Mouse (Mus musculus) adipose tissue, adult 10 weeks (tissue): ENCODE data around the gene Gfer. TPM values are rescaled to one million over a fixed set of nuclear protein-coding genes. Genes with fewer than 3 reads are reported as not detected.

Experiments used
- polyA plus RNA-seq: library from polyadenylated mRNA; stranded (reverse); fragments of 350-450 nt; fragmentation: Illumina TruSeq; extraction: RNeasy Lipid Tissue Mini Kit (QIAGEN cat#74804); gene quantifications from one replicate; pipeline ENCODE4 v1.2.3, GENCODE M21; 2014; ENCODE audit warnings: low read depth, low replicate concordance

The Gfer gene
- 27.0 TPM for polyA plus RNA-seq

GRCm38 (mm10) chr17:24696011-24696697 lies at the start of gene Gfer, which contains the start of gene Noxo1:
Gfer (minus strand) TSS chr17:24696156.
Noxo1 (plus strand) TSS chr17:24696234.

DNA sequence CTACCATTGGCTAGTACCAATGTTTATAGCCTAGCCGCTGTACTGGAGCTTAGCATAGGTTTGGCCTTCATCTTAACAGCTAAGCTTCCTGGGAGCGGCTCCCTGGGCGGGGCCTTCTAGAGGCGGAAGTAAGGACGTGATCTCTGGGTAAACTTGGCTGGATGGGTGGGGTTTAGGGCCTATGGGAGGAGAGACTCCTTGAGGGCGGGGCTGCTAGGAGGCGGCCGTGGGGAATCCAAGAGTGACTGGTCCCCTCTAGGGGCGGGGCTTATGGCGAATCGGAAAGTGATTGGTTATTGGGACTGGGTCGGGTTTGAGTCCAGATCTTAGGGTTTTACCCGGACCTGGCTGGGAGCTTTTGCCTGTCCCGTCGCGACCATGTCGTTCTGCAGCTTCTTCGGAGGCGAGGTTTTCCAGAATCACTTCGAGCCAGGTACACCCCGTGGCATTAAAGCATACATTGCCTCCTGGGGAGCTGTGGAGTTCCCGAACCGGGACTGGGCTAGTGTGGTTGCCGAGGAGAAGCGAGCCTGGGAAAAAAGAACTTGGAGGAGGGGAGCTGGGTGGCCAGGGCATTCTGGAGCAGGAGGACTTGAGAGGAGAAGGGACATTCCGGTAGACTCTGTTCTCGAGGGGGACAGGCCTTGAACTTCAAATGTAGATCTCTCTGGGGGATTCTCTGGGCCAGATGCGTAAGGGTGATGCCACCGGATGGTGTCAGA lies 40.5 kb upstream of the Gfer start, which contains the start of gene Msrb1:
TSS of gene Msrb1 (plus strand) at position 313 of the 722 bp plus-strand sequence.

DNA sequence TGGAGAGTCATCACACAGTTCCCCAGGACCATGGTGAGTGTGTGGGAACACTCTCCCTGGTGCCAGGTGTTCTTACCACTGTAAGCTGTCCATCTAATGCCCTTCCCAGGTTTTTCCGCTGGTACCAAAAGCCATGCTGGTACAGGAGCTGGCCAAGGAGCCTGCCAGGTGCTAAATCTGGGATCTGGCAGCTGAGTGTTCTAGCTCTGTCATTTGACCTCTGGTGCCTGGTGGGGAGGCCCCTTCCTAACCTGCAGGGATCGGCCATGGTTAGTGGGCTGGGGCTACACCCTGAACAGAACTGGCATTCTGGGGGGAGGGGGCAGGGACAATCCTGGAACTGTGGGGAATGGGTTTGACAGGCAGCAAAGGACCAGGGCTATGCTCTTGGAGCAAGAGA lies 31.7 kb upstream of the Gfer start, which contains the start of gene Rpl3l:
TSS of gene Rpl3l (plus strand) at position 203 of the 400 bp plus-strand sequence.

DNA sequence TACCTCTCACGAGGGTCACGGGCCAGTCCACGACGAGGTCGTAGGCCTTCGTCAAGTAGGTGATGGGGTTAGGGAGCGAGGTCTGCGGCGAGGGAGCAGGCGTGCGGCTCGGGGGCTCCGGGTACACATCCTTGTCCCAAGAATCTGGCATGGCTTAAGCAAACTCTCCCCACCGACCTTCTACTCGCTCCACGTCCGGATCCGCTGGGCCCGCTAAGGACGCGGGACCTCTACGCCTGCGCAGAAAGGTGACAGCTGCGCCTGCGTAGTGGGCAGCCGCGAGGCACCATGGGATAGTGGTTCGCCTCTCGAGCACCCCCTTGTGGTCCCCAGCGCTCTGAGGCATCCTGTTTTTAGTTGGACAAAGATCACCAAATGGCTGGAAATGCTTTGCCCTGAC lies 28.2 kb upstream of the Gfer start, which contains the start of gene Ndufb10:
TSS of gene Ndufb10 (minus strand) at position 295 of the 400 bp plus-strand sequence.

DNA sequence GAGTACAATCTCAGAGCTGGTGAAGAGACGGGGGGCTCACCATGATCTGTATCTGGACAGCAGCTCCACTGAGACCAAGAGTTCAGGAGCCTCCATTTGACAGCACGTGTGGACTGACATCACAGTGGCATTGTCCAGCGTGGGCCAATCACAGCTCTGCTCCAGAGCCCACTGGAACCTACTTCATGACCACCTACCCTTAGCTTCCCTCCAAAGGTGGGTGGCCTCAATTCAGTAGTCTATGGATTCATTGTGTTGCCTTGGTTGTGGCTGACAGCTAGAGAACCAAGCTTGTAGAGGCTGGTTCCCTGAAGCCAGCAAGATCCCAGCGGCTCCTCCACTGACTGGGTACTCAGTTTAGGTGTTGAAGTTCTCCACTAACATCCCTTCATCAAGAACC lies 22.0 kb upstream of the Gfer start, which contains the start of the genes Rnf151 and Rps2:
TSS of gene Rnf151 (minus strand) at position 121 of the 400 bp plus-strand sequence.
TSS of gene Rps2 (plus strand) at position 174 of the 400 bp plus-strand sequence.

GRCm38 (mm10) chr17:24706982-24707800 lies 11.2 kb upstream of the Gfer start, which contains the start of gene Tbl3:
Tbl3 (minus strand) TSS chr17:24707660.

DNA sequence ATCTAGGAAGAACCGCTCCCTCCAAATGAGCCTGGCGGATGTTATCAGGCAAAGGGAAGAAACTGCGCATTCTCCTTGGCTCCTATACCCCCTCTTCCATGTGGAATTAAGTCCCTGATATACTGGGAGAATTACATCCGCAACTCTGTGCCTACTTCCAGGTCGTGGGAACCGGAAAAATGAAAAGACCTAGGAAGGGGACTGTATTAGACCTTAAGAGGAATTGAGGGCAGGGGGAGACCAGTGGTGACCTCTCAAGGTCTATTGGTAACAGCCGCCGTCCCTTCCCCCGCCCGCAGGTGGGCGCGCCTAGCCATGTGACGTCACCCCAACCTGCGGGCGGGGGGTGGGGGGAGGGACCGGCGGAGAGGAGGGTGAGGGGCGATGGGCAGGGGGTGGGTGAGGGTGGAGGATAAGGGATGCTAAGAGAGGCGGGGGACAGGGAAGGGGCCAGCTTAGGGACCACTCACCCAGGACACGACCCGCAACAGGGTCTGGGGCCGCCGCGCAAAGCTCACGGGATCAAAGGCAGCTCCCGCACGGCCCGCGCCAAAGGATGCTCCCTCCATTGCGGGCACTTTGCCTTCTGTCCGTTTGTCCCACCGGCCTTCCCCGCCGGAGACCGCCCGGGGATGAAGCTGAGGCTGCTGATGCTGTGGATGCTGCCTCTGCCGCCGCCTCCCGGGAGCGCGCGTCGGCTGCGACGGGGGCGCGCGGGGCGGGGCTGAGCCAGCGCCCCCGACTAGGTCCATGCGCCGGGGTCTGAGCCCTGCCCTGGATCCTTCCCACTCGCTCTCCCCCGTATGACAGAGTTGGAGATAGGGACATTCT lies 6.5 kb downstream of the Gfer start, which contains the start of gene Syngr3:
TSS of gene Syngr3 (minus strand) at position 705 of the 831 bp plus-strand sequence.

GRCm38 (mm10) chr17:24669545-24670245 lies 26.3 kb downstream of the Gfer start, which contains the start of gene Zfp598:
Zfp598 (plus strand) TSS chr17:24669687.

GRCm38 (mm10) chr17:24658017-24658758 lies 37.8 kb downstream of the Gfer start, which contains the start of gene Npw:
Npw (minus strand) TSS chr17:24658457.

DNA sequence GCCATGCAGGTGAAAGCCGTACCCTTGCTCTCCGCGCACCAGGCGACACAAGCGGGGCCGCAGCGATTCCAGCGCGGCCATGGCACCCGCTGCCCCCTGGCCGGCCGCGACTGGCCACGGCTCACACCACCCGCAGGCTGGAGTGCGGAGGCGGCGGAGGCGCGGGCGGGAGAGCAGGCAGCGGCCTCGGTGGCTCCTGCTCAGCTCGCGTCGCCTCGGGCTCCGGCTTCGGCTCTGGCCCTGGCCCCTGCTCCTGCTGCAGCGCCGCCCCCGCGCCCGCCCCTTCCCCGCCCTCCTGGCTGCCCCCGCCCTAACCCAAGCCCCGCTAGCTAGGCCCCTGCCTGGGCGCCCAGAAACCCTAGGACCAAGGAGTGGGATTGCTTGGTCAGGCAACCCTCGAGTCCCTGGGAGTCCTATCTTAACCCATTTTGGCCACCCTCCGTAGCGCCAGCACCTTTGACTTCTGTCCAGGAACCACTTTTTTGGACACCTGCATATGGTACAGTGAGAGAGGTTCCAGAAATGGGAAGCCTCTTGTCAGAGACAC lies 45.8 kb downstream of the Gfer start, which contains the start of gene Slc9a3r2:
TSS of gene Slc9a3r2 (minus strand) at position 258 of the 547 bp plus-strand sequence.

Other genes starting within 250 kb of the Gfer start
- gene E4f1, start 225.8 kb downstream of the Gfer start, polyA plus RNA-seq = 40.1 TPM
- 63.0 TPM for gene Pgp, start 225.8 kb downstream of the Gfer start, polyA plus RNA-seq
- 1.4 TPM for gene Bricd5, start 222.3 kb downstream of the Gfer start, polyA plus RNA-seq
- 16.6 TPM for gene Mlst8, start 217.1 kb downstream of the Gfer start, polyA plus RNA-seq
- gene Caskin1, start 207.6 kb downstream of the Gfer start, polyA plus RNA-seq = 1.7 TPM
- gene Traf7, start 168.2 kb downstream of the Gfer start, polyA plus RNA-seq = 99.5 TPM
- gene Rab26, start 161.9 kb downstream of the Gfer start, polyA plus RNA-seq = 59.2 TPM
- 51.6 TPM for gene Pkd1, start 146.3 kb downstream of the Gfer start, polyA plus RNA-seq
- gene Tsc2, start 63.5 kb downstream of the Gfer start, polyA plus RNA-seq = 71.7 TPM
- 10.0 TPM for gene Nthl1, start 63.5 kb downstream of the Gfer start, polyA plus RNA-seq
- 43.1 TPM for gene Slc9a3r2, start 45.8 kb downstream of the Gfer start, polyA plus RNA-seq
- gene Npw, start 37.7 kb downstream of the Gfer start, polyA plus RNA-seq = not detected
- gene Zfp598, start 26.5 kb downstream of the Gfer start, polyA plus RNA-seq = 33.7 TPM
- gene Syngr3, start 6.2 kb downstream of the Gfer start, polyA plus RNA-seq = not detected
- 4.2 TPM for gene Noxo1, start 78 bp upstream of the Gfer start, polyA plus RNA-seq
- 20.3 TPM for gene Tbl3, start 11.5 kb upstream of the Gfer start, polyA plus RNA-seq
- 8.2 TPM for gene Rnf151, start 21.9 kb upstream of the Gfer start, polyA plus RNA-seq
- 1,196 TPM for gene Rps2, start 22.0 kb upstream of the Gfer start, polyA plus RNA-seq
- gene Ndufb10, start 28.3 kb upstream of the Gfer start, polyA plus RNA-seq = 212 TPM
- gene Rpl3l, start 31.7 kb upstream of the Gfer start, polyA plus RNA-seq = 44.8 TPM
- gene Msrb1, start 40.5 kb upstream of the Gfer start, polyA plus RNA-seq = 165 TPM
- gene Hs3st6, start 56.8 kb upstream of the Gfer start, polyA plus RNA-seq = 22.6 TPM
- gene Meiob, start 108.1 kb upstream of the Gfer start, polyA plus RNA-seq = 1.1 TPM
- 75.0 TPM for gene Hagh, start 144.0 kb upstream of the Gfer start, polyA plus RNA-seq
- gene Fahd1, start 154.2 kb upstream of the Gfer start, polyA plus RNA-seq = 15.6 TPM
- gene Igfals, start 169.8 kb upstream of the Gfer start, polyA plus RNA-seq = 11.6 TPM
- gene Nubp2, start 190.2 kb upstream of the Gfer start, polyA plus RNA-seq = 38.1 TPM
- 33.3 TPM for gene Spsb3, start 190.5 kb upstream of the Gfer start, polyA plus RNA-seq
- gene Eme2, start 198.9 kb upstream of the Gfer start, polyA plus RNA-seq = 35.3 TPM
- gene Mrps34, start 199.0 kb upstream of the Gfer start, polyA plus RNA-seq = 79.8 TPM
- 52.6 TPM for gene Nme3, start 200.3 kb upstream of the Gfer start, polyA plus RNA-seq
- gene Mapk8ip3, start 240.8 kb upstream of the Gfer start, polyA plus RNA-seq = 54.7 TPM